Mouse (Mus musculus): ENCODE results near the gene Dnm3.

The Dnm3 gene

GRCm38 (mm10) chr1:162121441-162122200 is 356.2 kb downstream of the Dnm3 start:
- DNase-seq (ENCODE audit: extremely low spot score, low spot score) = no peak

- DNase-seq (ENCODE audit: extremely low spot score, low spot score) = no peak
Observed at GRCm38 (mm10) chr1:162109437-162109813, 368.4 kb downstream of the Dnm3 start.

- no peak for DNase-seq (ENCODE audit: extremely low spot score, low spot score)
Observed at GRCm38 (mm10) chr1:162108726-162109436, 369.0 kb downstream of the Dnm3 start.

- DNase-seq (ENCODE audit: extremely low spot score, low spot score) = no peak
Observed at GRCm38 (mm10) chr1:162108181-162108671, 369.6 kb downstream of the Dnm3 start.

GRCm38 (mm10) chr1:162107011-162107606 is 370.7 kb downstream of the Dnm3 start:
- no peak for DNase-seq (ENCODE audit: extremely low spot score, low spot score)

GRCm38 (mm10) chr1:162100961-162101830 is 376.6 kb downstream of the Dnm3 start:
- no peak for DNase-seq (ENCODE audit: extremely low spot score, low spot score)

- no peak for DNase-seq (ENCODE audit: extremely low spot score, low spot score)
Observed at GRCm38 (mm10) chr1:162100033-162100820, 377.6 kb downstream of the Dnm3 start.

- DNase-seq (ENCODE audit: extremely low spot score, low spot score) = no peak
Observed at GRCm38 (mm10) chr1:162099203-162099602, 378.6 kb downstream of the Dnm3 start.

GRCm38 (mm10) chr1:162094523-162095272 is 383.1 kb downstream of the Dnm3 start:
- no peak for DNase-seq (ENCODE audit: extremely low spot score, low spot score)

- peak; percentile 25 for DNase-seq (ENCODE audit: extremely low spot score, low spot score)
Observed at GRCm38 (mm10) chr1:162093806-162094522, 383.9 kb downstream of the Dnm3 start.

GRCm38 (mm10) chr1:162092899-162093659 is 384.8 kb downstream of the Dnm3 start:
- no peak for DNase-seq (ENCODE audit: extremely low spot score, low spot score)

- DNase-seq (ENCODE audit: extremely low spot score, low spot score) = no peak
Observed at GRCm38 (mm10) chr1:162092401-162092800, 385.4 kb downstream of the Dnm3 start.

- no peak for DNase-seq (ENCODE audit: extremely low spot score, low spot score)
Observed at GRCm38 (mm10) chr1:162083886-162084478, 393.9 kb downstream of the Dnm3 start.

- no peak for DNase-seq (ENCODE audit: extremely low spot score, low spot score)
Observed at GRCm38 (mm10) chr1:162083354-162083753, 394.5 kb downstream of the Dnm3 start.

- no peak for DNase-seq (ENCODE audit: extremely low spot score, low spot score)
Observed at GRCm38 (mm10) chr1:162082711-162083110, 395.1 kb downstream of the Dnm3 start.

- DNase-seq (ENCODE audit: extremely low spot score, low spot score) = no peak
Observed at GRCm38 (mm10) chr1:162081693-162082372, 396.0 kb downstream of the Dnm3 start.

GRCm38 (mm10) chr1:162079989-162080388 is 397.8 kb downstream of the Dnm3 start:
- DNase-seq (ENCODE audit: extremely low spot score, low spot score) = no peak

Data from neural tube, embryonic 10.5 days (tissue).